Mouse (Mus musculus): ENCODE results near the gene Naa80.

Gene Naa80

GRCm38 (mm10) chr9:107596619-107597569 is 18.2 kb downstream of the Naa80 start:
- no peak for DNase-seq (ENCODE audit: low read depth, low spot score)

- no peak for DNase-seq (ENCODE audit: low read depth, low spot score)
These were observed 19.7 kb downstream of the Naa80 start for GRCm38 (mm10) chr9:107598385-107598784.

GRCm38 (mm10) chr9:107599433-107599832 is 20.7 kb downstream of the Naa80 start:
- no peak for DNase-seq (ENCODE audit: low read depth, low spot score)

GRCm38 (mm10) chr9:107599842-107600241 is 21.2 kb downstream of the Naa80 start:
- no peak for DNase-seq (ENCODE audit: low read depth, low spot score)

- DNase-seq (ENCODE audit: low read depth, low spot score), result peak; percentile 50
These were observed 22.1 kb downstream of the Naa80 start for GRCm38 (mm10) chr9:107600745-107601144.

GRCm38 (mm10) chr9:107601275-107601674 is 22.6 kb downstream of the Naa80 start:
- no peak for DNase-seq (ENCODE audit: low read depth, low spot score)

GRCm38 (mm10) chr9:107602068-107602648 is 23.5 kb downstream of the Naa80 start:
- DNase-seq (ENCODE audit: low read depth, low spot score), result peak; percentile 92

- DNase-seq (ENCODE audit: low read depth, low spot score), result no peak
These were observed 24.6 kb downstream of the Naa80 start for GRCm38 (mm10) chr9:107603251-107603650.

- no peak for DNase-seq (ENCODE audit: low read depth, low spot score)
These were observed 26.5 kb downstream of the Naa80 start for GRCm38 (mm10) chr9:107605041-107605661.

GRCm38 (mm10) chr9:107606591-107606990 is 27.9 kb downstream of the Naa80 start:
- no peak for DNase-seq (ENCODE audit: low read depth, low spot score)

- DNase-seq (ENCODE audit: low read depth, low spot score), result no peak
These were observed 28.3 kb downstream of the Naa80 start for GRCm38 (mm10) chr9:107607036-107607435.

GRCm38 (mm10) chr9:107607653-107608245 is 29.1 kb downstream of the Naa80 start:
- no peak for DNase-seq (ENCODE audit: low read depth, low spot score)

- DNase-seq (ENCODE audit: low read depth, low spot score), result no peak
These were observed 30.2 kb downstream of the Naa80 start, which contains the start of gene Sema3b for GRCm38 (mm10) chr9:107608741-107609432. Sema3b (minus strand) TSS chr9:107609229.

GRCm38 (mm10) chr9:107609433-107609830 is 30.7 kb downstream of the Naa80 start:
- no peak for DNase-seq (ENCODE audit: low read depth, low spot score)

GRCm38 (mm10) chr9:107611456-107612190 is 32.9 kb downstream of the Naa80 start:
- DNase-seq (ENCODE audit: low read depth, low spot score), result no peak

GRCm38 (mm10) chr9:107612191-107612944 is 33.7 kb downstream of the Naa80 start:
- DNase-seq (ENCODE audit: low read depth, low spot score), result peak; percentile 98

GRCm38 (mm10) chr9:107612945-107613569 is 34.4 kb downstream of the Naa80 start:
- no peak for DNase-seq (ENCODE audit: low read depth, low spot score)

- DNase-seq (ENCODE audit: low read depth, low spot score), result no peak
These were observed 36.3 kb downstream of the Naa80 start for GRCm38 (mm10) chr9:107615035-107615434.

GRCm38 (mm10) chr9:107617461-107617860 is 38.8 kb downstream of the Naa80 start:
- peak; percentile 43 for DNase-seq (ENCODE audit: low read depth, low spot score)
